Mouse (Mus musculus): ENCODE data around the gene Fkbp10.

DNA sequence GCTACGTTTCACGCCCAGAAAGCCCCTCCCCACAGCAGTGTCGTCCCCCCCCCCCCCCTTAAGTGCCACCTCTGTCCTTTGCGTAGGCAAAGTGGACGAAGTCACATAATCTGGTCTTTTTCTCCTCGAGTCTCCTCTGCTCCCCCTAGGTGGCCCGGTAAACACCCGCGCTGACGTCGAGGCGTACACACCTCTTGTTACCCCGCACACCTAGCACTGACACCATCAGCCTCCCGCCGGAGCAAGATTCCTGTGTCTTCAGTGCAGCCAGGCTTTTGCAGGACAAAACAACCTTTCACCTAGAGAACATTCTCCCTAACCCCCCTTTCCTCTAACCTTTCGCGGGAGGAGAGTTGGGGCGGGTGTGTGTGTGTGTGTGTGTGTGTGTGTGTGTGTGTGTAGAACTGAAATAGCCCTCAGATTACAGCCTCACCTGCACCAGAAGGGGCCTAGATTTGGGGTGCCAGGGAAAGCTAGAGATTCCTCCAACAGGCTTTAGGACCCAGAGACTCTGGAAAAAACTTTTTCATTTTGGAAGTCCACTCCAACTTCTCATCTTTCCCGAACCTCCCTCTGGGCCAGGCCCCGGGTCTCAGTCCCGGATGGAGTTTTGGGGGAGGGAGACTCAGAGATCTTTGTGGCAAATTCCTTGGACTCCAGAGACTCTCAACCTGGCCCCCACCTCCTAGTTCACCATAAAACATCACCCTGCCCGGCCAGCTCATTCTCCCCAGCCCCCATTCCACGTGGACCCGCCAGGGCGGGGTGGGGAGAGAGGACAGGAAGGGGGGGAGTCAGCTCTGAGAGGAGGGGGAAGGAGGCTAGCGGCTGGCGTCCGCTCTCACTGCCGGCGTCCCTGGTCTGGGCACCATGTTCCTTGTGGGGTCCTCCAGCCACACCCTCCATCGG is at the start of gene Fkbp10:
- TF ChIP-seq EP300 (IDR thresholded peaks at IDR 0.05; ENCODE audit: low read depth) (no peak), CTCF (IDR thresholded peaks at IDR 0.05; ENCODE audit: low read depth) (no peak)

Data from heart, postnatal 0 days (tissue).